Mouse (Mus musculus) heart, embryonic 13.5 days (tissue): ENCODE data around the gene Igsf6. TPM values are rescaled to one million over a fixed set of nuclear protein-coding genes. Genes with fewer than 3 reads are reported as not detected.
A peak's percentile ranks its signal among the peaks of the same experiment; 100 is the strongest.

Experiments used
- ATAC-seq: fragments of 200-750 bp; cut with Nextera tagmentation; 2 replicates; pipeline ENCODE4 v1.8.0; 2017; ENCODE audit warnings: moderate TSS enrichment; ENCODE audit not compliant: insufficient number of reproducible peaks, low FRiP score, low TSS enrichment; ENCODE audit errors: extremely low read depth
- H3K27ac ChIP-seq: fragments of 300-500 bp; sonication (generic); replicated peaks from 2 replicates; pipeline ENCODE4 v1.5.1; 2015; ENCODE audit warnings: moderate library complexity, mild to moderate bottlenecking, inconsistent platforms
- H3K27me3 ChIP-seq: fragments of 300-500 bp; sonication (generic); replicated peaks from 2 replicates; pipeline ENCODE4 v1.6.1; 2015; ENCODE audit warnings: mild to moderate bottlenecking, inconsistent platforms
- H3K36me3 ChIP-seq: fragments of 300-500 bp; sonication (generic); 2 replicates; pipeline ENCODE4 v1.6.1; 2015; ENCODE audit warnings: mild to moderate bottlenecking, inconsistent platforms
- H3K4me1 ChIP-seq: fragments of 300-500 bp; sonication (generic); 2 replicates; pipeline ENCODE4 v1.6.1; 2015; ENCODE audit warnings: inconsistent platforms
- H3K4me2 ChIP-seq: fragments of 300-500 bp; sonication (generic); 2 replicates; pipeline ENCODE4 v1.6.1; 2015; ENCODE audit warnings: inconsistent platforms, mild to moderate bottlenecking, moderate library complexity
- H3K4me3 ChIP-seq: fragments of 300-500 bp; sonication (generic); 2 replicates; pipeline ENCODE4 v1.5.1; 2015; ENCODE audit warnings: moderate library complexity, mild to moderate bottlenecking, inconsistent platforms
- H3K9ac ChIP-seq: fragments of 300-500 bp; sonication (generic); 2 replicates; pipeline ENCODE4 v1.6.1; 2015; ENCODE audit warnings: inconsistent platforms, mild to moderate bottlenecking, moderate library complexity
- H3K9me3 ChIP-seq: fragments of 300-500 bp; sonication (generic); 2 replicates; pipeline ENCODE4 v1.6.1; 2016; ENCODE audit warnings: inconsistent platforms
- WGBS: fragments of 180-500 bp; shearing (Covaris S2); methylation state at CpG from one replicate; pipeline ENCODE4 v1.1.7; 2015; ENCODE audit warnings: mixed read lengths; 5-methylcytosine and 5-hydroxymethylcytosine counted together
- polyA plus RNA-seq: library from polyadenylated mRNA; unstranded; fragments of >200 nt; fragmentation: Nextera tagmentation; extraction: Ambion mirVana; gene quantifications from 2 replicates; pipeline ENCODE4 v1.2.1, GENCODE M21; 2015

Igsf6 gene
- polyA plus RNA-seq, 1 experiment from 2014 or later: 1.0 TPM

GRCm38 (mm10) chr7:121053071-121053470 is 21.3 kb downstream of the Igsf6 start:
- no peak for ATAC-seq
- no peaks in the 10 kb centered on the region for H3K9me3 ChIP-seq
- H3K4me3 ChIP-seq: no peak overlapping the region
- 85% methylated on average over 4 of the region's 4 CpGs for whole genome bisulfite sequencing
- no peak overlapping the region for H3K4me2 ChIP-seq
- H3K9ac ChIP-seq: no peak overlapping the region
- no peaks in the 10 kb centered on the region for H3K4me1 ChIP-seq
- H3K36me3 ChIP-seq: peaks cover 81% of the 10 kb centered on the region
- no peaks in the 10 kb centered on the region for H3K27me3 ChIP-seq
- H3K27ac ChIP-seq: no peak overlapping the region

DNA sequence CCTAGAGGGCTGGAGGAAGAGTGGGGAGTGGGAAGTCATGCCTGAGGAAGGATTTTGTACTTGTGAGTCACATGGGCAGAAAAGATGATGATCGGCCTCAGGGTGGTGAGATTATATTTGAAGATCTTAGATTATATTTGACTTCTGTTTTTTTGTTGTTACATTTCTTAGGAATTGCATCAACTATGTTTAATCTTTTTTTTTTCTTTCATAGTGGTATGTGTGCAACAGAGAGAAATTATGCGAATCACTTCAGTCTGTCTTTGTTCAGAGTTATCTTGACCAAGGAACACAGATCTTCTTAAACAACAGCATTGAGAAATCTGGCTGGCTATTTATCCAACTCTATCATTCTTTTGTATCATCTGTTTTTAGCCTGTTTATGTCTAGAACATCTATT is 26.7 kb downstream of the Igsf6 start:
- Histone ChIP-seq H3K36me3 (peaks cover 34% of the 10 kb centered on the region), H3K27ac (no peak overlapping the region), H3K27me3 (no peaks in the 10 kb centered on the region), H3K4me1 (peaks cover 30% of the 10 kb centered on the region), H3K4me3 (no peak overlapping the region), H3K9me3 (no peaks in the 10 kb centered on the region), H3K4me2 (no peak overlapping the region), H3K9ac (no peak overlapping the region)
- WGBS: 95% methylated on average over 2 of the region's 2 CpGs
- ATAC-seq: no peak

DNA sequence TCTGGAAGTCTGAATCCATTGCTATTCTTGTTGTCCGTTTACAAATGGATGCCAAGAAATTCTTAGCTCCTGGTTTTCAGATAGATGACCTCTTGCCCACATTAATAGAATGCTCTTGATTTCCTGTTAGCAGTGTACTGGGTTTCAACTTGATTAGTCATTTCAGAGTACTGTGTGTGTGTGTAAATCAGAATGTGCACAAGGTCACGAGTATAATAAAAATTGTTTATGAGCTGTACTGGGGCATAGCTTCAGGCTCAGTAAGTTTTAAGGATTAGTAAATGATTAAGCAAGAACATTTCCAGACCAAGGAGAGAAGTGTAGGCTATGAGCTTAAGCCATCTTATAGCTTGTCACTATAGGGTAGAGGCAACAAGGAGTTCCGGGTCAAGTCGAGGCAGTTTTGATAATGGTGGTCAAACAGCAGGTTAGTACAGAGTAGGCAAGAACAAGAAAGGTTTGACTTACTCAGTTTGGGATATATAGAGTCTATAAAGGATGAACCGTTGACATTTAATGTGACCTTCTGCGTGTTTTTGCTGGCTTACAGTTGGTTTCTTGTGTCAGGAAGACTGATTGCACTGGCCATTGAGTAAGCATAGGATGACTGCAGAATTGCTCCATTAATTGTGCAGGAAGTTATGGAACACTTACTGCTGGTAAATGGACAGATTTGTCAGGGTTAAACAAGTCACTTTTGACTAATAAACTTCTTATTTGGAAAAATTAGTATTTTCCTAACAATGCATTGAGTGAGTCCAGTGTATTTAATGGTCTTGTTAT is 28.5 kb downstream of the Igsf6 start:
- H3K4me2 ChIP-seq: no peak overlapping the region
- H3K27me3 ChIP-seq: no peaks in the 10 kb centered on the region
- no peaks in the 10 kb centered on the region for H3K9me3 ChIP-seq
- H3K4me1 ChIP-seq: peaks cover 45% of the 10 kb centered on the region
- no peak overlapping the region for H3K9ac ChIP-seq
- peaks cover 17% of the 10 kb centered on the region for H3K36me3 ChIP-seq
- H3K4me3 ChIP-seq: no peak overlapping the region
- WGBS: 87% methylated on average over 6 of the region's 6 CpGs
- ATAC-seq: no peak
- no peak overlapping the region for H3K27ac ChIP-seq

DNA sequence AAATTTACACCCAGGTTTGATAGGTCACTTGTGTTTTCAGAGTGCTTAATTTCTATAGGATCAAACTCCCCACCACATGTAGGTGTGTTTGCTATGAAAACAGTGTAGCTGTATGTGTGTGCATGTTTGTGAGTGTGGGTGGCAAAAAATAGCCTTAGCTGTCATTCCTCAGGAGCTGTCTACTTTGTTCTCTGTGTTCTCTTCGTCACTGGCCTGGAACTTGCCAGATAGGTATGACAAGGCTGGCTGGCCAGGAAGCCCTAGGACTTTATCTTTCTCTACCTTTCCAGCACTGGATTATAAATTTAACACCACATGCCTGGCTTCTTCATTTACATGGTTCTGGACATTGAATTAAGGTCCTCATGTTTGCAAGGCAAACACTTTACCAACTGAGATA is 30.1 kb downstream of the Igsf6 start:
- Histone ChIP-seq H3K9me3 (no peaks in the 10 kb centered on the region), H3K4me3 (no peak overlapping the region), H3K4me2 (no peak overlapping the region), H3K36me3 (peaks cover 3% of the 10 kb centered on the region; the same call in 1 of the 2 replicates), H3K4me1 (peaks cover 57% of the 10 kb centered on the region), H3K27me3 (no peaks in the 10 kb centered on the region), H3K27ac (no peak overlapping the region), H3K9ac (no peak overlapping the region)
- ATAC-seq: no peak
- 21% methylated on average over 1 of the region's 1 CpGs for WGBS

DNA sequence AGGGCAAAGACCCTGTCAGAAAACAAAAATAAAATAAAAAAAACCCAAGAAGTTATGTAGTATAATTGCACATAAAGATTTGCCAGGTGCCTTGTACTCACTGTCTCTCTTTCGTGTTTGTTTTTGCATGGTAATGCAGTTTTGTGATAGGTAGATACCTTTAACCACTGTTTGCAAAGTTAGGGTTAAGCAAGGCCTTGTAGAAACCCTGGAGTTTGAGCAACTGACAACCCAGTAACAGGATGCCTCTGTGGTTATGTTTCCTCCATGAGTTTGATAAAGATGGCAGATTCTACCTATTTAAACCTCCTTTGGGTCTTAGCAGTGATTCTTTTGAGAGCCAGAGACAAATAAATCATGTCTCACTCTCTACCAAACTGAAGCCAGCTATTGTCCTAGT is 30.9 kb downstream of the Igsf6 start:
- Histone ChIP-seq H3K4me2 (no peak overlapping the region), H3K27me3 (no peaks in the 10 kb centered on the region), H3K27ac (no peak overlapping the region), H3K9me3 (no peaks in the 10 kb centered on the region), H3K4me3 (no peak overlapping the region), H3K9ac (no peak overlapping the region), H3K36me3 (peaks cover 1% of the 10 kb centered on the region; the same call in 1 of the 2 replicates), H3K4me1 (peaks cover 57% of the 10 kb centered on the region)
- 91% methylated on average over 1 of the region's 1 CpGs for WGBS
- no peak for ATAC-seq

GRCm38 (mm10) chr7:121043004-121043403 is 31.4 kb downstream of the Igsf6 start:
- H3K27me3 ChIP-seq: no peaks in the 10 kb centered on the region
- no peak overlapping the region for H3K27ac ChIP-seq
- no peak overlapping the region for H3K9ac ChIP-seq
- H3K4me3 ChIP-seq: no peak overlapping the region
- H3K36me3 ChIP-seq: no peaks in the 10 kb centered on the region
- H3K4me2 ChIP-seq: no peak overlapping the region
- ATAC-seq: no peak
- WGBS: 86% methylated on average over 3 of the region's 3 CpGs
- no peaks in the 10 kb centered on the region for H3K9me3 ChIP-seq
- peaks cover 59% of the 10 kb centered on the region for H3K4me1 ChIP-seq

GRCm38 (mm10) chr7:121041989-121042388 is 32.4 kb downstream of the Igsf6 start:
- no peak for ATAC-seq
- Histone ChIP-seq H3K36me3 (no peaks in the 10 kb centered on the region), H3K4me3 (no peak overlapping the region), H3K9me3 (no peaks in the 10 kb centered on the region), H3K9ac (no peak overlapping the region), H3K4me2 (no peak overlapping the region), H3K27me3 (no peaks in the 10 kb centered on the region), H3K4me1 (peaks cover 67% of the 10 kb centered on the region), H3K27ac (no peak overlapping the region)
- 74% methylated on average over 1 of the region's 1 CpGs for WGBS

DNA sequence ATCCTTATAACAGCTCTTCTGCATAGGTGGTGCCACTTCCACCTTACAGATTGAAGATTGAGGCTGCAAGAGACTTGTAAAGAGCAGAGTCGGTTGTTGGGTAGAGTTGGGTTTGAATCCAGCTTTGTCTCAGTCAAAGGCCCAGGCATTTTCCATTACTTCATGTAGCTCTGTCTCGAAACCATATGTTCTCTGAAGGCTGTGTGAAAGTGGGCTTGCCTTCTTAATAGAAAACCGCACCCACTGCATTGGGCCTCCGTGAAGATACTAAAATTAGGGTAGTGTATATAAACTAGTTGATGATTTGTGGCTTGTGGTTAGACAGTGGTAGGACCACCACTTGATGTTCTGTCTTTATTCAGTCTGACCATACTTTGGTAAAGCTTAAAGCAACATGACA is 33.8 kb downstream of the Igsf6 start:
- WGBS: 86% methylated on average over 4 of the region's 4 CpGs
- Histone ChIP-seq H3K4me1 (peaks cover 76% of the 10 kb centered on the region), H3K27ac (no peak overlapping the region), H3K4me2 (no peak overlapping the region), H3K4me3 (no peak overlapping the region), H3K9ac (no peak overlapping the region), H3K9me3 (no peaks in the 10 kb centered on the region), H3K27me3 (no peaks in the 10 kb centered on the region), H3K36me3 (no peaks in the 10 kb centered on the region)
- ATAC-seq: no peak

DNA sequence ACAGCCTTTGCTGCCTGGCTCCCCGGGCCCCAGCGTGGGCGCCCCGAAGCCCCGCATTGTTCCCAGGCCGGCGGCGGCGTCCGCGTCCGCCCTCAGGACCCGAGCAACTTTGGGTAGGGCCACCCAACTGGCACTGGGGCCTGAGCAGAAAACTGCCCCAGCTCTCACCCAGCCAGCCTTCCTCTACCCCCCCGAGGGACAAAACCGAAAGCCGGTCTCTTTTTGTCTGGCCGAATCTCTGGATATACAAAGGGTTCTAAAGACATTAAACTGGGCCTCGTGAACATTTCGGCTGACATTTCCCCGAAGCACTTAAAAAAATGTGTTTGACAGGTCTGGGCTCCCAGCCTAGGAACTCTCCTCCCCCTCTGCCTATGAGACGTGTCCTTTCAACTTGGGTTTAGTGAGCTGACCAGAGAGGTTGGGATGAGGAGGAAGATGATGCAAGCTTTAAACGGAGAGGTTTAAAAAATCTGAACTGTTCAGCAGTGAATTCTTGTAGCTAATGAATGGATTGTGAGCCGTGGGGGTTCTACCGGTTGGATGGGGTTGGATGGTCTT is 39.1 kb downstream of the Igsf6 start:
- peak overlapping the region; percentile 97 for H3K27ac ChIP-seq
- WGBS: under 1% methylated on average over 24 of the region's 24 CpGs
- peaks cover 36% of the 10 kb centered on the region for H3K4me1 ChIP-seq
- H3K9ac ChIP-seq: peak overlapping the region; percentile 100
- peak; percentile 9; the same call in 1 of the 2 replicates for ATAC-seq
- H3K9me3 ChIP-seq: no peaks in the 10 kb centered on the region
- peak overlapping the region; percentile 87 for H3K4me2 ChIP-seq
- H3K27me3 ChIP-seq: peaks cover 27% of the 10 kb centered on the region
- no peaks in the 10 kb centered on the region for H3K36me3 ChIP-seq
- peak overlapping the region; percentile 97 for H3K4me3 ChIP-seq

- Histone ChIP-seq H3K4me3 (peak overlapping the region; percentile 97), H3K9ac (peak overlapping the region; percentile 100), H3K36me3 (no peaks in the 10 kb centered on the region), H3K4me1 (peaks cover 30% of the 10 kb centered on the region), H3K4me2 (peak overlapping the region; percentile 87), H3K27ac (peak overlapping the region; percentile 97), H3K27me3 (peaks cover 30% of the 10 kb centered on the region), H3K9me3 (no peaks in the 10 kb centered on the region)
- 1% methylated on average over 51 of the region's 63 CpGs for WGBS
- ATAC-seq: peak; percentile 69
These were observed 39.7 kb downstream of the Igsf6 start for GRCm38 (mm10) chr7:121034701-121035141.

GRCm38 (mm10) chr7:121033856-121034652 is 40.3 kb downstream of the Igsf6 start, which contains the start of gene Mettl9:
TSS of gene Mettl9 (plus strand) at chr7:121034445.
- 3% methylated on average over 42 of the region's 43 CpGs for WGBS
- Histone ChIP-seq H3K36me3 (no peaks in the 10 kb centered on the region), H3K4me1 (peaks cover 28% of the 10 kb centered on the region), H3K4me3 (peak within 1 kb of the TSS; percentile 97), H3K9ac (peak within 1 kb of the TSS; percentile 100), H3K9me3 (no peaks in the 10 kb centered on the region), H3K4me2 (peak within 1 kb of the TSS; percentile 87), H3K27ac (peak within 1 kb of the TSS; percentile 97), H3K27me3 (peaks cover 35% of the 10 kb centered on the region)
- peak; percentile 87 for ATAC-seq
